Mouse (Mus musculus): ENCODE measurements around the gene Kank1.

Gene Kank1

GRCm38 (mm10) chr19:25357094-25357493, 120.3 kb downstream of the Kank1 start:
- in situ Hi-C loops (cut with MboI; ENCODE audit: unreplicated experiment in 2 of 2), result no loop called here

- in situ Hi-C loops (cut with MboI; ENCODE audit: unreplicated experiment in 2 of 2), result no loop called here
Measured at GRCm38 (mm10) chr19:25358486-25359120, 121.8 kb downstream of the Kank1 start.

- in situ Hi-C loops (cut with MboI; ENCODE audit: unreplicated experiment in 2 of 2), result no loop called here
Measured at GRCm38 (mm10) chr19:25360571-25361029, 123.8 kb downstream of the Kank1 start.

- in situ Hi-C loops (cut with MboI; ENCODE audit: unreplicated experiment in 2 of 2), result no loop called here
Measured at GRCm38 (mm10) chr19:25361956-25362355, 125.2 kb downstream of the Kank1 start.

- in situ Hi-C loops (cut with MboI; ENCODE audit: unreplicated experiment in 2 of 2), result no loop called here
Measured at GRCm38 (mm10) chr19:25365698-25366097, 128.9 kb downstream of the Kank1 start.

- in situ Hi-C loops (cut with MboI; ENCODE audit: unreplicated experiment in 2 of 2), result no loop called here
Measured at GRCm38 (mm10) chr19:25366620-25367019, 129.8 kb downstream of the Kank1 start.

GRCm38 (mm10) chr19:25370428-25370827, 133.7 kb downstream of the Kank1 start:
- in situ Hi-C loops (cut with MboI; ENCODE audit: unreplicated experiment in 2 of 2), result no loop called here

- in situ Hi-C loops (cut with MboI; ENCODE audit: unreplicated experiment in 2 of 2), result no loop called here
Measured at GRCm38 (mm10) chr19:25372794-25373193, 136.0 kb downstream of the Kank1 start.

- in situ Hi-C loops (cut with MboI; ENCODE audit: unreplicated experiment in 2 of 2), result no loop called here
Measured at GRCm38 (mm10) chr19:25373594-25373993, 136.8 kb downstream of the Kank1 start.

- in situ Hi-C loops (cut with MboI; ENCODE audit: unreplicated experiment in 2 of 2), result no loop called here
Measured at GRCm38 (mm10) chr19:25374191-25374590, 137.4 kb downstream of the Kank1 start.

- in situ Hi-C loops (cut with MboI; ENCODE audit: unreplicated experiment in 2 of 2), result no loop called here
Measured at GRCm38 (mm10) chr19:25374926-25375325, 138.2 kb downstream of the Kank1 start.

- in situ Hi-C loops (cut with MboI; ENCODE audit: unreplicated experiment in 2 of 2), result no loop called here
Measured at GRCm38 (mm10) chr19:25376871-25377270, 140.1 kb downstream of the Kank1 start.

GRCm38 (mm10) chr19:25380675-25381074, 143.9 kb downstream of the Kank1 start:
- in situ Hi-C loops (cut with MboI; ENCODE audit: unreplicated experiment in 2 of 2), result no loop called here

GRCm38 (mm10) chr19:25381972-25382371, 145.2 kb downstream of the Kank1 start:
- in situ Hi-C loops (cut with MboI; ENCODE audit: unreplicated experiment in 2 of 2), result no loop called here

GRCm38 (mm10) chr19:25382494-25382893, 145.7 kb downstream of the Kank1 start:
- in situ Hi-C loops (cut with MboI; ENCODE audit: unreplicated experiment in 2 of 2), result no loop called here

- in situ Hi-C loops (cut with MboI; ENCODE audit: unreplicated experiment in 2 of 2), result no loop called here
Measured at GRCm38 (mm10) chr19:25383386-25384146, 146.8 kb downstream of the Kank1 start.

- in situ Hi-C loops (cut with MboI; ENCODE audit: unreplicated experiment in 2 of 2), result no loop called here
Measured at GRCm38 (mm10) chr19:25385981-25386380, 149.2 kb downstream of the Kank1 start.

GRCm38 (mm10) chr19:25386679-25387470, 150.1 kb downstream of the Kank1 start:
- in situ Hi-C loops (cut with MboI; ENCODE audit: unreplicated experiment in 2 of 2), result no loop called here

- in situ Hi-C loops (cut with MboI; ENCODE audit: unreplicated experiment in 2 of 2), result no loop called here
Measured at GRCm38 (mm10) chr19:25387902-25388301, 151.1 kb downstream of the Kank1 start.

GRCm38 (mm10) chr19:25392135-25392534, 155.4 kb downstream of the Kank1 start:
- in situ Hi-C loops (cut with MboI; ENCODE audit: unreplicated experiment in 2 of 2), result no loop called here

- in situ Hi-C loops (cut with MboI; ENCODE audit: unreplicated experiment in 2 of 2), result no loop called here
Measured at GRCm38 (mm10) chr19:25395035-25395434, 158.3 kb downstream of the Kank1 start.

Data from v-Abl transformed pro-B cells (cell line).